In genomic region chr3:95343356-95344000, GRCm38 (mm10) we compare ENCODE assay signal across 23 mouse cellular contexts. TPM values are rescaled to one million over a fixed set of nuclear protein-coding genes. Genes with fewer than 3 reads are reported as not detected.
DNase-seq lines count a peak whose midpoint lies in the region; ATAC-seq lines count a peak whose summit lies in the region.
"Not testable (repeated sequence)": the region's sequence is repeated elsewhere in the genome, so short reads cannot be mapped to it uniquely, and the experiment has no call there.
"Had no signal": no experiment of that assay in that cellular context is flagged by ENCODE, and none has a peak within 500 bp of the region (broad histone marks: within the 10 kb centered on the region; RNA-seq: fewer than 3 reads in every experiment).

No protein-coding gene starts in this region.

- H3K36me3 ChIP-seq in ES-E14 (ENCODE audit: control insufficient read depth, insufficient read depth, low read length, poor library complexity, severe bottlenecking): peaks cover 45% of the 10 kb centered on the region
- H3K36me3 ChIP-seq in intestine, embryonic 14.5 days (ENCODE audit: control insufficient read depth, insufficient read depth, low read length): peaks cover 91% of the 10 kb centered on the region

- DNase-seq in ES-CJ7 (ENCODE audit: low read depth, low spot score): peak; percentile 30
- not testable (repeated sequence) for DNase-seq in ES-E14 (ENCODE audit: low read depth, low spot score)
- peak; percentile 56 for DNase-seq in R1 (ENCODE audit: low read depth, low spot score)
- peak; percentile 65 for DNase-seq in ZHBTc4 (ENCODE audit: low read depth, low spot score)
- DNase-seq in heart, adult 11 months: peak; percentile 31
- peak; percentile 23 for DNase-seq in intestine, embryonic 14.5 days (ENCODE audit: low spot score)

- H3K9me3 ChIP-seq in ES-E14 (ENCODE audit: control insufficient read depth, insufficient read depth, low read depth, low read length); intestine, embryonic 14.5 days (ENCODE audit: control insufficient read depth, low read length): not testable (repeated sequence)

- WGBS in intestine, embryonic 14.5 days: 92% methylated on average over 9 of the region's 9 CpGs

- not testable (repeated sequence) for H3K4me2 ChIP-seq in intestine, embryonic 14.5 days (ENCODE audit: low read length)

- not testable (repeated sequence) for ATAC-seq in intestine, embryonic 14.5 days (replicated peaks; ENCODE audit: low FRiP score, low TSS enrichment, low read depth)

- not testable (repeated sequence) for H3K9ac ChIP-seq in ES-E14 (ENCODE audit: insufficient read depth, low read depth, low read length, poor library complexity, severe bottlenecking); intestine, embryonic 14.5 days (ENCODE audit: low read length)

- in situ Hi-C loops in ES-E14 (cut with MboI; ENCODE audit: low sequenced_read_pairs in 2 of 2, unreplicated experiment in 2 of 2): loop anchor here (25.0 kb wide), 1 partner anchor 494 kb away; no protein-coding TSS in a partner anchor

- peak overlapping the region; percentile 94 for H3K27ac ChIP-seq in ES-E14 (ENCODE audit: insufficient read depth, low read depth, low read length, poor library complexity, severe bottlenecking)
- not testable (repeated sequence) for H3K27ac ChIP-seq in intestine, embryonic 14.5 days (ENCODE audit: low read depth)

- H3K4me1 ChIP-seq in ES-E14 (ENCODE audit: control insufficient read depth in 2 of 2, insufficient read depth in 2 of 2, low read length in 2 of 2, poor library complexity in 1 of 2): peaks cover 6 to 11% of the 10 kb centered on the region in 2 experiments
- H3K4me1 ChIP-seq in intestine, embryonic 14.5 days (replicated peaks; ENCODE audit: control insufficient read depth, insufficient read depth, low read length): not testable (repeated sequence)

- not testable (repeated sequence) for H3K27me3 ChIP-seq in intestine, embryonic 14.5 days (replicated peaks; ENCODE audit: control insufficient read depth, insufficient read depth, low read length)

- not testable (repeated sequence) for H3K4me3 ChIP-seq in ES-E14 (ENCODE audit: insufficient read depth in 1 of 2, low read depth in 1 of 2, low read length in 2 of 2, poor library complexity in 1 of 2, severe bottlenecking in 1 of 2); intestine, embryonic 14.5 days (ENCODE audit: low read depth, low read length)

RNA-seq across cellular contexts. Expression of gene Setdb1, which starts 13.5 kb away (rescaled TPM):
- total RNA-seq in ES-E14 (2012; rRNA removed): 54.7 and 59.1 TPM in 2 replicates
- 45.2 and 51.3 TPM in 2 replicates for polyA plus RNA-seq in intestine, embryonic 14.5 days (2014; fragmentation: Nextera tagmentation; extraction: Ambion mirVana)

RNA-seq across cellular contexts. Expression of gene Cers2, which starts 28.9 kb away (rescaled TPM):
- total RNA-seq in ES-E14 (2012; rRNA removed): 87.6 and 101 TPM in 2 replicates
- 130 and 143 TPM in 2 replicates for polyA plus RNA-seq in intestine, embryonic 14.5 days (2014; fragmentation: Nextera tagmentation; extraction: Ambion mirVana)

RNA-seq across cellular contexts. Expression of gene Anxa9, which starts 36.5 kb away (rescaled TPM):
- total RNA-seq in ES-E14 (2012; rRNA removed): 0.58 and 1.1 TPM in 2 replicates
- 1.5 and 1.6 TPM in 2 replicates for polyA plus RNA-seq in intestine, embryonic 14.5 days (2014; fragmentation: Nextera tagmentation; extraction: Ambion mirVana)

RNA-seq across cellular contexts. Expression of gene 4930558C23Rik, which starts 59.2 kb away (rescaled TPM):
- 0.31 TPM in 1 of 2 replicates, not detected in the other for total RNA-seq in ES-E14 (2012; rRNA removed)
- not detected in 2 replicates for polyA plus RNA-seq in intestine, embryonic 14.5 days (2014; fragmentation: Nextera tagmentation; extraction: Ambion mirVana)
- total RNA-seq: adrenal gland, adult 18-20 months; adrenal gland, adult 2 months; adrenal gland, adult 8-10 months; adrenal gland, postnatal 10 days; adrenal gland, postnatal 14 days; adrenal gland, postnatal 25 days; adrenal gland, postnatal 36 days; adrenal gland, postnatal 4 days; CH12.LX; G1E; MEL had no signal
- polyA plus RNA-seq: activated CD4-positive, CD25-positive, alpha-beta regulatory T cell, adult 4 months; adrenal gland, adult 2 months; brain, embryonic 14.5 days; C2C12; CD4-positive, CD25-positive, alpha-beta regulatory T cell, adult 4 months; cerebellum, adult 2 months; G1E; Patski had no signal
